Mouse (Mus musculus) heart, postnatal 0 days (tissue): Measurements from ENCODE around the gene Mef2a.

Experiments
- CTCF ChIP-seq: IDR thresholded peaks from 2 replicates; pipeline ENCODE4 v1.5.1; 2016; ENCODE audit warnings: antibody characterized with exemption, control low read depth, low read depth
- EP300 ChIP-seq: IDR thresholded peaks from 2 replicates; pipeline ENCODE4 v1.6.1; 2016; ENCODE audit warnings: antibody characterized with exemption, low read depth

DNA sequence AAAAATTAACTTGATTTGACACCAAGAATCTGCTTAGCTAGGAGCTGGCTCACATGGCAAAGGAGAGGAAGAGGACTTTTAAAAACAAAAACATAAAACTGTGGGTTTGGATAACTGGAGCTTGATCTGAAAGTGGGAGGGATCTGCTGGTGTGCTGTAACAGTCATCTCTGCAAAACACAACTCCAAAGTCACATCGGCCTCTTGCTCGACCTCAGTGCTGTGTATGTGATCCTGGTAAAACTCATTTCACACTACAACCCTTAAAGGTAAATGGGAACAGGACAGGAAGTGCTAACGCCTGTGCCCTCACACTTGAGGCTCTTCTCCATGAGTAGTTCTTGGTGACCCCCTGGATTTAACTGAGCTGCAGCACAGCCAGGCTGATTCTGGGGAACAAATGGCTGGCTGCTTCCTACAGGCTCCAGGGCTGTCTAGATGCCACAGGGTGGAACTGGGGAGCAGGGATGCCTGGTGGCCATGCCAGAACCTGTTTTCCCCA lies 142.0 kb downstream of the Mef2a start:
- no peak for TF ChIP-seq CTCF
- TF ChIP-seq EP300, result no peak; the same call in 1 of the 2 replicates
